In genomic region chr11:121667541-121667940, GRCm38 (mm10) we compare ENCODE assay signal across 23 mouse cellular contexts. TPM values are rescaled to one million over a fixed set of nuclear protein-coding genes. Genes with fewer than 3 reads are reported as not detected.
DNase-seq lines count a peak whose midpoint lies in the region; ATAC-seq lines count a peak whose summit lies in the region.
"Had no signal": no experiment of that assay in that cellular context is flagged by ENCODE, and none has a peak within 500 bp of the region (broad histone marks: within the 10 kb centered on the region; RNA-seq: fewer than 3 reads in every experiment).

No protein-coding gene starts in this region.

- ATAC-seq in heart, embryonic 12.5 days (ENCODE audit: insufficient number of reproducible peaks, low FRiP score): no peak
- no peak for ATAC-seq in midbrain, embryonic 11.5 days (ENCODE audit: low FRiP score)
- ATAC-seq: activated CD4-positive, CD25-positive, alpha-beta regulatory T cell, adult 4 months; CD4-positive, CD25-positive, alpha-beta regulatory T cell, adult 4 months; Patski had no signal

- H3K4me3 ChIP-seq in heart, embryonic 12.5 days: no peak overlapping the region
- H3K4me3 ChIP-seq in midbrain, embryonic 11.5 days (ENCODE audit: low read depth, low read length): no peak overlapping the region
- no peak overlapping the region for H3K4me3 ChIP-seq in midbrain, embryonic 10.5 days

- H3K9ac ChIP-seq in heart, embryonic 12.5 days: no peak overlapping the region
- no peak overlapping the region for H3K9ac ChIP-seq in midbrain, embryonic 11.5 days (ENCODE audit: low read length)

- peak; percentile 49 for DNase-seq in heart, adult 11 months
- peak; percentile 1 for DNase-seq in midbrain, embryonic 11.5 days (ENCODE audit: low spot score, missing footprints)
- no peak for DNase-seq in midbrain, embryonic 10.5 days (ENCODE audit: low spot score)
- peak; percentile 34 for DNase-seq in 416B (ENCODE audit: low read depth)
- peak; percentile 90 for DNase-seq in fat pad, adult 2 months (ENCODE audit: extremely low read depth, low read depth, low spot score)
- DNase-seq in retina, embryonic 14.5 days (ENCODE audit: low spot score): no peak
- no peak for DNase-seq in thymus, postnatal 0 days (ENCODE audit: low spot score)
- DNase-seq: adrenal gland, adult 2 months; adrenal gland, adult 8-10 months; adrenal gland, postnatal 10 days; adrenal gland, postnatal 14 days; adrenal gland, postnatal 25 days; adrenal gland, postnatal 36 days; B cell, adult 2 months; cerebellum, adult 11 months; cerebellum, adult 11-12 months; cerebellum, adult 18-20 months had no signal

- H3K36me3 ChIP-seq in heart, embryonic 12.5 days: peaks cover 44% of the 10 kb centered on the region
- no peaks in the 10 kb centered on the region for H3K36me3 ChIP-seq in midbrain, embryonic 11.5 days (ENCODE audit: control insufficient read depth, insufficient read depth, low read length)
- H3K36me3 ChIP-seq in midbrain, embryonic 10.5 days: peaks cover 16% of the 10 kb centered on the region

- whole genome bisulfite sequencing in heart, embryonic 12.5 days: 85% methylated on average over 4 of the region's 4 CpGs
- WGBS in midbrain, embryonic 11.5 days: 91% methylated on average over 4 of the region's 4 CpGs
- WGBS in midbrain, embryonic 10.5 days: 95% methylated on average over 4 of the region's 4 CpGs

- no peaks in the 10 kb centered on the region for H3K27me3 ChIP-seq in heart, embryonic 12.5 days (replicated peaks)
- H3K27me3 ChIP-seq in midbrain, embryonic 11.5 days (ENCODE audit: control insufficient read depth, insufficient read depth, low read length): no peaks in the 10 kb centered on the region
- H3K27me3 ChIP-seq in midbrain, embryonic 10.5 days (ENCODE audit: low read depth, poor library complexity, severe bottlenecking): no peaks in the 10 kb centered on the region
- H3K27me3 ChIP-seq: CH12.LX, Patski had no signal

- H3K27ac ChIP-seq in heart, embryonic 12.5 days (ENCODE audit: poor library complexity, severe bottlenecking): no peak overlapping the region
- no peak overlapping the region for H3K27ac ChIP-seq in midbrain, embryonic 11.5 days (ENCODE audit: low read depth, low read length)
- H3K27ac ChIP-seq in midbrain, embryonic 10.5 days (replicated peaks): no peak overlapping the region

- H3K4me2 ChIP-seq in heart, embryonic 12.5 days: no peak overlapping the region
- H3K4me2 ChIP-seq in midbrain, embryonic 11.5 days: no peak overlapping the region

- no peaks in the 10 kb centered on the region for H3K4me1 ChIP-seq in heart, embryonic 12.5 days (replicated peaks)
- H3K4me1 ChIP-seq in midbrain, embryonic 11.5 days (ENCODE audit: control insufficient read depth, insufficient read depth, low read length): peaks cover 2% of the 10 kb centered on the region; the same call in 1 of the 2 replicates
- H3K4me1 ChIP-seq in midbrain, embryonic 10.5 days: peaks cover 12% of the 10 kb centered on the region

- H3K9me3 ChIP-seq in heart, embryonic 12.5 days (replicated peaks): no peaks in the 10 kb centered on the region
- no peaks in the 10 kb centered on the region for H3K9me3 ChIP-seq in midbrain, embryonic 11.5 days (ENCODE audit: control insufficient read depth, low read length)
- no peaks in the 10 kb centered on the region for H3K9me3 ChIP-seq in midbrain, embryonic 10.5 days (replicated peaks)
- H3K9me3 ChIP-seq: G1E had no signal

RNA-seq across cellular contexts. Expression of gene B3gntl1, which starts 5.4 kb away (rescaled TPM):
- 5.9 and 7.7 TPM in 2 replicates for polyA plus RNA-seq in heart, embryonic 12.5 days (2016; fragmentation: Nextera tagmentation; extraction: Ambion mirVana)
- polyA plus RNA-seq in midbrain, embryonic 11.5 days (2014; fragmentation: Nextera tagmentation; extraction: Ambion mirVana): 5.2 and 5.6 TPM in 2 replicates
- polyA plus RNA-seq in midbrain, embryonic 10.5 days (2016; fragmentation: Nextera tagmentation; extraction: Ambion mirVana): 7.2 and 7.7 TPM in 2 replicates
- 3.7 and 4.4 TPM in 2 replicates for polyA plus RNA-seq in thymus, postnatal 0 days (2015; fragmentation: Nextera tagmentation; extraction: Ambion mirVana)

RNA-seq across cellular contexts. Expression of gene Metrnl, which starts 33.8 kb away (rescaled TPM):
- 8.4 and 8.9 TPM in 2 replicates for polyA plus RNA-seq in heart, embryonic 12.5 days (2016; fragmentation: Nextera tagmentation; extraction: Ambion mirVana)
- 10.5 and 10.7 TPM in 2 replicates for polyA plus RNA-seq in midbrain, embryonic 11.5 days (2014; fragmentation: Nextera tagmentation; extraction: Ambion mirVana)
- polyA plus RNA-seq in midbrain, embryonic 10.5 days (2016; fragmentation: Nextera tagmentation; extraction: Ambion mirVana): 12.8 TPM in 2 replicates
- 6.6 and 7.0 TPM in 2 replicates for polyA plus RNA-seq in thymus, postnatal 0 days (2015; fragmentation: Nextera tagmentation; extraction: Ambion mirVana)
- polyA plus RNA-seq: G1E had no signal

Comparison
In these comparisons a context has a peak if more than half of its experiments do, and no peak if none do; other contexts are left out.
1. DNase-seq: peak in heart, adult 11 months (single experiment), midbrain, embryonic 11.5 days (single experiment), 416B (single experiment) and fat pad, adult 2 months (single experiment); none in midbrain, embryonic 10.5 days (single experiment), retina, embryonic 14.5 days (single experiment) and thymus, postnatal 0 days (single experiment).